Mouse (Mus musculus) megakaryocyte, embryonic 14.5 days (primary cell): ENCODE measurements around the gene Cd55b.

Source experiments
- FLI1 ChIP-seq: IDR thresholded peaks from 2 replicates; pipeline ENCODE4 v1.6.1; 2012; ENCODE audit warnings: low read length, inconsistent platforms, mixed read lengths
- GATA1 ChIP-seq: IDR thresholded peaks from 3 replicates; pipeline ENCODE4 v1.6.1; 2012; ENCODE audit warnings: mixed read lengths, low read length, inconsistent platforms, borderline replicate concordance

- TF ChIP-seq GATA1 = no peak
- TF ChIP-seq FLI1 = no peak
These were observed 44.6 kb upstream of the Cd55b start for GRCm38 (mm10) chr1:130467453-130467852.
